Mouse (Mus musculus) lung, postnatal 0 days (tissue): Measurements from ENCODE around the gene Pim1. TPM values are rescaled to one million over a fixed set of nuclear protein-coding genes. Genes with fewer than 3 reads are reported as not detected.

Source experiments
- ATAC-seq: fragments of 200-750 bp; cut with Nextera tagmentation; 2 replicates; pipeline ENCODE4 v1.8.0; 2017; ENCODE audit warnings: moderate library complexity
- DNase-seq: peaks from one replicate; pipeline ENCODE4 v3.0.0-alpha.2; 2016; ENCODE audit warnings: low spot score
- H3K27ac ChIP-seq: fragments of 300-500 bp; sonication (generic); 2 replicates; pipeline ENCODE4 v1.5.1; 2014; ENCODE audit warnings: antibody characterized with exemption, mild to moderate bottlenecking, low read length, mixed read lengths
- H3K27me3 ChIP-seq: fragments of 300-500 bp; sonication (generic); replicated peaks from 2 replicates; pipeline ENCODE4 v1.6.1; 2014; ENCODE audit warnings: low read length, mixed read lengths; ENCODE audit not compliant: insufficient read depth
- H3K36me3 ChIP-seq: fragments of 300-500 bp; sonication (generic); 2 replicates; pipeline ENCODE4 v1.6.1; 2014; ENCODE audit warnings: low read length, mixed read lengths; ENCODE audit not compliant: insufficient read depth
- H3K4me1 ChIP-seq: fragments of 300-500 bp; sonication (generic); 2 replicates; pipeline ENCODE4 v1.6.1; 2014; ENCODE audit warnings: antibody characterized with exemption, low read depth, low read length, mixed read lengths; ENCODE audit not compliant: insufficient read depth
- H3K4me2 ChIP-seq: fragments of 300-500 bp; sonication (generic); replicated peaks from 2 replicates; pipeline ENCODE4 v1.6.1; 2014; ENCODE audit warnings: low read depth, mild to moderate bottlenecking, low read length, moderate library complexity, mixed read lengths
- H3K4me3 ChIP-seq: fragments of 300-500 bp; sonication (generic); 2 replicates; pipeline ENCODE4 v1.5.1; 2014; ENCODE audit warnings: low read depth, low read length
- H3K9ac ChIP-seq: fragments of 300-500 bp; sonication (generic); replicated peaks from 2 replicates; pipeline ENCODE4 v1.6.1; 2014; ENCODE audit warnings: low read depth, mild to moderate bottlenecking
- H3K9me3 ChIP-seq: fragments of 300-500 bp; sonication (generic); 2 replicates; pipeline ENCODE4 v1.6.1; 2016; ENCODE audit warnings: low read length, mixed read lengths
- CTCF ChIP-seq: IDR thresholded peaks from 2 replicates; pipeline ENCODE4 v1.5.1; 2016; ENCODE audit warnings: antibody characterized with exemption, mild to moderate bottlenecking
- EP300 ChIP-seq: IDR thresholded peaks from 2 replicates; pipeline ENCODE4 v1.6.1; 2016; ENCODE audit warnings: antibody characterized with exemption, mild to moderate bottlenecking, control low read depth
- WGBS: fragments of 180-500 bp; shearing (Covaris S2); extraction: QIAGEN DNeasy Blood & Tissue Kit; methylation state at CpG from one replicate; pipeline ENCODE4 v1.1.7; 2014; 5-methylcytosine and 5-hydroxymethylcytosine counted together
- polyA plus RNA-seq: library from polyadenylated mRNA; unstranded; fragments of >200 nt; fragmentation: Nextera tagmentation; extraction: Ambion mirVana; gene quantifications from 2 replicates; pipeline ENCODE4 v1.2.1, GENCODE M21; 2015

The Pim1 gene
- 30.0 and 49.5 TPM in 2 replicates for polyA plus RNA-seq

DNA sequence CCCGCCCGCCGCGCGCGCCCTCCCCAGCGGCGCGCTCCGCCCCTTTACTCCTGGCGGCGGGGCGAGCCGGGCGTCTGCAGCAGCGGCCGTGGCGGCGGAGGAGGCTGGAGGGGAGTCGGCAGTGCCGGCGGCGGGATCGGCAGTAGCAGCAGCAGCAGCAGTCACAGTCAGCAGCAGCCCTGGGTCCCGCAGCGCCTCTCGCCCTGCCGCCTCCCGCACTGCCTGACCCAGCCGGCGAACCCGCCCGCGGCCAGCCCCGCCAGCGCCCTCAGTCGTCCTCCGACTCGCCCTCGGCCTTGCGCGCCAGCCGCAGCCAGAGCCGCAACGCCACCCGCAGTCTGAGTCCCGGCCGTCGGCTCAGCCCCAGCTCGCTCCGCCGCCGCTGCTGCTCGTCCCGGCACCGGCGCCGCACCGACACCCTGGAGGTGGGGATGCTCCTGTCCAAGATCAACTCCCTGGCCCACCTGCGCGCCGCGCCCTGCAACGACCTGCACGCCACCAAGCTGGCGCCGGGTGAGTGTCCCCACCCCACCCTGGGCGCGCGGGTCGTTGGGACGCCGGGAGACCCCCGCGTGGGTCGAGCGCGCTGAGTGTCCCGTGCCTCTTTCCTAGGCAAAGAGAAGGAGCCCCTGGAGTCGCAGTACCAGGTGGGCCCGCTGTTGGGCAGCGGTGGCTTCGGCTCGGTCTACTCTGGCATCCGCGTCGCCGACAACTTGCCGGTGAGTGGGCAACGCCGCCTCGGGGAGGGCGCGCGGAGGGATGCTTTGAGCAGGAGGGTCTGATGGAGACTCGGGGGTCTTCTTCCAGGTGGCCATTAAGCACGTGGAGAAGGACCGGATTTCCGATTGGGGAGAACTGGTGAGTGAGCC lies at the start of gene Pim1:
TSS of gene Pim1 (plus strand) at position 41 of the 869 bp plus-strand sequence.
- no peaks in the 10 kb centered on the region for H3K9me3 ChIP-seq
- H3K4me3 ChIP-seq = peak within 1 kb of the TSS; percentile 90
- H3K27ac ChIP-seq = peak within 1 kb of the TSS; percentile 95
- no peak for TF ChIP-seq EP300
- peak; percentile 42 for TF ChIP-seq CTCF
- under 1% methylated on average over 68 of the region's 99 CpGs for WGBS
- peak; percentile 5 for ATAC-seq
- no peaks in the 10 kb centered on the region for H3K27me3 ChIP-seq
- H3K4me2 ChIP-seq = peak within 1 kb of the TSS; percentile 84
- DNase-seq = peak; percentile 58
- peaks cover 11% of the 10 kb centered on the region; the same call in 1 of the 2 replicates for H3K36me3 ChIP-seq
- H3K4me1 ChIP-seq = no peaks in the 10 kb centered on the region
- H3K9ac ChIP-seq = peak within 1 kb of the TSS; percentile 93

DNA sequence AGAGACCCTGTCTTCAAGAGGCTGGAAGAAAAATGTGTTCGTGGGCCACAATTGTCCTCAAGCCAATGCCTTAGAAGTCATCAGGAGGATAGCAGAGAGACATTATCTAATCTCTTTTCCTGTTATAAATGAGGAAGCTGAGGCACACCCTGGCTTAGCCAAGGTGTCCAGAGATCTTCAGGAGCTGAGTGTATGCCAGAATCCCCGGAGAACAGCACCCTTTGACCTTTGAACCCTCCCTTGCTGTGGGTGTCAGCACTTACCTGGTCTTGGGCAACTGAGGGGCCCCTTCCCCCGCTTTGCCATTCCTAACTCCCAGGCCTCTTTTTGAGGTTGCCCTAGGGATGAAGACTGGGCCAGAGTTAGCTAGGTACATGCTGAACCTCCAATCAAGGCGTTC lies 49.0 kb upstream of the Pim1 start:
- no peaks in the 10 kb centered on the region for H3K27me3 ChIP-seq
- no peak for DNase-seq
- H3K4me2 ChIP-seq = no peak overlapping the region
- 60% methylated on average over 4 of the region's 4 CpGs for WGBS
- H3K4me1 ChIP-seq = peaks cover 11% of the 10 kb centered on the region; the same call in 1 of the 2 replicates
- TF ChIP-seq EP300 (no peak), CTCF (no peak)
- peak overlapping the region; percentile 57; the same call in 1 of the 2 replicates for H3K27ac ChIP-seq
- H3K9me3 ChIP-seq = no peaks in the 10 kb centered on the region
- no peak overlapping the region for H3K4me3 ChIP-seq
- no peaks in the 10 kb centered on the region for H3K36me3 ChIP-seq
- no peak for ATAC-seq
- H3K9ac ChIP-seq = no peak overlapping the region

- ATAC-seq = peak; percentile 18
- no peaks in the 10 kb centered on the region for H3K27me3 ChIP-seq
- H3K27ac ChIP-seq = peak overlapping the region; percentile 57
- no peaks in the 10 kb centered on the region for H3K36me3 ChIP-seq
- WGBS = 31% methylated on average over 7 of the region's 7 CpGs
- TF ChIP-seq EP300 = peak; percentile 26; the same call in 1 of the 2 replicates
- no peak for TF ChIP-seq CTCF
- H3K4me3 ChIP-seq = no peak overlapping the region
- peaks cover 11% of the 10 kb centered on the region; the same call in 1 of the 2 replicates for H3K4me1 ChIP-seq
- no peak overlapping the region for H3K4me2 ChIP-seq
- H3K9ac ChIP-seq = no peak overlapping the region
- no peaks in the 10 kb centered on the region for H3K9me3 ChIP-seq
- peak; percentile 55 for DNase-seq
These were observed 48.4 kb upstream of the Pim1 start for GRCm38 (mm10) chr17:29442131-29442557.

DNA sequence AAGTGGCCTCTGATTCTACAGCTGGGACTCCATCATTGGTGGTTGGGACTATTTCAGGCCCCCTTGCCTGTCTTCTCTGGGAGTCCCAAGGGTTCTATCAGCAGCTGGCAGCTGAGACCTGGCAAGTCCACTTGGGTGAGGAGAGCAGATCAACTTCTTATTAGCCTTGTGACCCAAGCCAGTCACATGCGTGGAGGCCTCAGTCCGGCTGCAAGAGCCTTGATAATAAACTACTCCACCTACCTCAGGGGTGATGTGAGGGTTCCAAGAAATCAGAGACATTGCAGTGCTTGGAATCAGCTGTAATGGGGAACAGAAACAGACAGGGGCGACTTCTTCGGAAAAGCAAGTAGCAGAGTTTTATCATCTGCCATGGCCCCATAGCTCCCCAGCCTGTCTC lies 46.8 kb upstream of the Pim1 start:
- no peak overlapping the region for H3K4me2 ChIP-seq
- peaks cover 15% of the 10 kb centered on the region; the same call in 1 of the 2 replicates for H3K4me1 ChIP-seq
- H3K27ac ChIP-seq = no peak overlapping the region

GRCm38 (mm10) chr17:29445072-29445471 lies 45.5 kb upstream of the Pim1 start:
- 23% methylated on average over 8 of the region's 8 CpGs for WGBS
- no peak for DNase-seq

More for the DNA sequence above, 46.8 kb upstream of the Pim1 start:
- no peak for ATAC-seq
- H3K4me3 ChIP-seq = no peak overlapping the region
- H3K36me3 ChIP-seq = no peaks in the 10 kb centered on the region
- no peaks in the 10 kb centered on the region for H3K9me3 ChIP-seq
- no peak overlapping the region for H3K9ac ChIP-seq
- WGBS = 82% methylated on average over 4 of the region's 4 CpGs
- no peak for TF ChIP-seq EP300
- no peak for TF ChIP-seq CTCF
- H3K27me3 ChIP-seq = no peaks in the 10 kb centered on the region
- no peak for DNase-seq

GRCm38 (mm10) chr17:29447323-29447722 lies 43.2 kb upstream of the Pim1 start:
- Histone ChIP-seq H3K4me3 (no peak overlapping the region), H3K9ac (no peak overlapping the region), H3K9me3 (no peaks in the 10 kb centered on the region), H3K27ac (no peak overlapping the region), H3K27me3 (no peaks in the 10 kb centered on the region), H3K36me3 (no peaks in the 10 kb centered on the region), H3K4me1 (peaks cover 12% of the 10 kb centered on the region; the same call in 1 of the 2 replicates), H3K4me2 (no peak overlapping the region)
- DNase-seq (no peak), ATAC-seq (no peak)
- WGBS = 44% methylated on average over 3 of the region's 3 CpGs
- TF ChIP-seq EP300 (no peak), CTCF (no peak)

More at GRCm38 (mm10) chr17:29445072-29445471, 45.5 kb upstream of the Pim1 start:
- H3K4me1 ChIP-seq = peaks cover 16% of the 10 kb centered on the region; the same call in 1 of the 2 replicates
- no peaks in the 10 kb centered on the region for H3K27me3 ChIP-seq
- no peak overlapping the region for H3K9ac ChIP-seq
- TF ChIP-seq EP300 (no peak), CTCF (no peak)
- 0 out of 2 replicates have a peak overlapping the region, but pooled peaks have one; percentile 5 for H3K27ac ChIP-seq
- H3K36me3 ChIP-seq = no peaks in the 10 kb centered on the region
- no peak overlapping the region for H3K4me3 ChIP-seq
- no peak overlapping the region for H3K4me2 ChIP-seq
- no peak for ATAC-seq
- H3K9me3 ChIP-seq = no peaks in the 10 kb centered on the region
